Mouse (Mus musculus) stomach, embryonic 15.5 days (tissue): Measurements from ENCODE around the gene Cd68. TPM values are rescaled to one million over a fixed set of nuclear protein-coding genes. Genes with fewer than 3 reads are reported as not detected.

ENCODE experiments used
- ATAC-seq: fragments of 200-750 bp; cut with Nextera tagmentation; 2 replicates; pipeline ENCODE4 v1.8.0; 2017; ENCODE audit warnings: low read depth, moderate number of reproducible peaks, moderate TSS enrichment; ENCODE audit not compliant: insufficient read depth, low FRiP score
- H3K27ac ChIP-seq: fragments of 300-500 bp; sonication (generic); 2 replicates; pipeline ENCODE4 v1.5.1; 2015; ENCODE audit warnings: mild to moderate bottlenecking, inconsistent platforms
- H3K27me3 ChIP-seq: fragments of 300-500 bp; sonication (generic); replicated peaks from 2 replicates; pipeline ENCODE4 v1.6.1; 2015; ENCODE audit warnings: inconsistent platforms
- H3K36me3 ChIP-seq: fragments of 300-500 bp; sonication (generic); 2 replicates; pipeline ENCODE4 v1.6.1; 2015; ENCODE audit warnings: inconsistent platforms
- H3K4me1 ChIP-seq: fragments of 300-500 bp; sonication (generic); 2 replicates; pipeline ENCODE4 v1.6.1; 2015; ENCODE audit warnings: inconsistent platforms
- H3K4me2 ChIP-seq: fragments of 300-500 bp; sonication (generic); 2 replicates; pipeline ENCODE4 v1.6.1; 2015; ENCODE audit warnings: mild to moderate bottlenecking, inconsistent platforms
- H3K4me3 ChIP-seq: fragments of 300-500 bp; sonication (generic); replicated peaks from 2 replicates; pipeline ENCODE4 v1.5.1; 2015; ENCODE audit warnings: inconsistent platforms
- H3K9ac ChIP-seq: fragments of 300-500 bp; sonication (generic); 2 replicates; pipeline ENCODE4 v1.6.1; 2015; ENCODE audit warnings: inconsistent platforms
- H3K9me3 ChIP-seq: fragments of 300-500 bp; sonication (generic); 2 replicates; pipeline ENCODE4 v1.6.1; 2016; ENCODE audit warnings: inconsistent platforms
- WGBS: fragments of 180-500 bp; shearing (Covaris S2); methylation state at CpG from one replicate; pipeline ENCODE4 v1.1.7; 2015; 5-methylcytosine and 5-hydroxymethylcytosine counted together
- polyA plus RNA-seq: library from polyadenylated mRNA; unstranded; fragments of >200 nt; fragmentation: Nextera tagmentation; extraction: Ambion mirVana; gene quantifications from 2 replicates; pipeline ENCODE4 v1.2.1, GENCODE M21; 2015

Cd68 gene
- polyA plus RNA-seq, 1 experiment from 2014 or later = 16.3 TPM

- WGBS = under 1% methylated on average over 80 of the region's 80 CpGs
- H3K9me3 ChIP-seq = no peaks in the 10 kb centered on the region
- ATAC-seq = peak; percentile 94
These were observed 15.6 kb upstream of the Cd68 start, which contains the start of gene Senp3 for GRCm38 (mm10) chr11:69681314-69682208. Gene Senp3, minus strand, starts transcription at chr11:69682084.

GRCm38 (mm10) chr11:69680136-69680855, 14.3 kb upstream of the Cd68 start:
- peak overlapping the region; percentile 92 for H3K4me3 ChIP-seq
- H3K27me3 ChIP-seq = no peaks in the 10 kb centered on the region
- H3K27ac ChIP-seq = no peak overlapping the region
- H3K4me1 ChIP-seq = peaks cover 33% of the 10 kb centered on the region
- H3K9me3 ChIP-seq = no peaks in the 10 kb centered on the region
- peaks cover 28% of the 10 kb centered on the region for H3K36me3 ChIP-seq
- WGBS = 89% methylated on average over 30 of the region's 30 CpGs
- peak overlapping the region; percentile 87; the same call in 1 of the 2 replicates for H3K9ac ChIP-seq
- no peak for ATAC-seq
- peak overlapping the region; percentile 87 for H3K4me2 ChIP-seq

More at GRCm38 (mm10) chr11:69681314-69682208, 15.6 kb upstream of the Cd68 start, which contains the start of gene Senp3:
- H3K36me3 ChIP-seq = peaks cover 16% of the 10 kb centered on the region
- H3K4me1 ChIP-seq = peaks cover 45% of the 10 kb centered on the region
- H3K4me2 ChIP-seq = peak within 1 kb of the TSS; percentile 87
- no peaks in the 10 kb centered on the region for H3K27me3 ChIP-seq
- H3K9ac ChIP-seq = peak within 1 kb of the TSS; percentile 87
- H3K27ac ChIP-seq = peak within 1 kb of the TSS; percentile 98
- H3K4me3 ChIP-seq = peak within 1 kb of the TSS; percentile 92

- no peak for ATAC-seq
- H3K36me3 ChIP-seq = peaks cover 36% of the 10 kb centered on the region
- H3K9me3 ChIP-seq = no peaks in the 10 kb centered on the region
- WGBS = 94% methylated on average over 2 of the region's 2 CpGs
- H3K9ac ChIP-seq = no peak overlapping the region
- H3K27ac ChIP-seq = no peak overlapping the region
- no peak overlapping the region for H3K4me3 ChIP-seq
- no peaks in the 10 kb centered on the region for H3K27me3 ChIP-seq
- H3K4me2 ChIP-seq = no peak overlapping the region
- peaks cover 29% of the 10 kb centered on the region for H3K4me1 ChIP-seq
These were observed 13.2 kb upstream of the Cd68 start for GRCm38 (mm10) chr11:69679144-69679543.

DNA sequence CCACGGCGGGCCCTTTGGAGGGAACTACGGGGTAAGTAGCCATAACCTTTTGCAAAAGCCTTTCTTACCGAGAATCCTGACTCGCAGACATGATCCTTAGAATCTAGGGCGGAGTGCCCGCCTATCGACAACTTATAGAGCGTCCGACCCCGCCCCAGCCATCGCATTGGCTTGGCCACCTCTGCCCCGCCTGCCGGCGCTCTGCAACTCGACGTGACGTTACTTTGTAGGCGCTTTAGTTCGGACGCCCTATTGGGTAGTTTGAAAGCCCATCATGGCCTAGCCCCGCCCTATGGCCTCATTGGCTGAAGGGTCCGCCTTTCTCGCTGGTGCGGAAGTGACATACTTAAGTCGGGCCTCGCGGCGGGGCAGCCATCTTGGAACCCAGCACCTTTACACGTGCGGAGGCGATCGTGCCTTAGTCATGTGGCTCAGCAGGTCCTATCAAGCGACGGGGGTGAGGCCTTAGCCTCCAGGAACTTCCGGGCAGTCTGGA, 6.3 kb upstream of the Cd68 start, which contains the start of gene Eif4a1:
Gene Eif4a1 (minus strand): TSS at position 213 of the 496 bp plus-strand sequence.
- H3K27ac ChIP-seq = peak within 1 kb of the TSS; percentile 98
- H3K36me3 ChIP-seq = peaks cover 54% of the 10 kb centered on the region
- peak within 1 kb of the TSS; percentile 98 for H3K9ac ChIP-seq
- no peaks in the 10 kb centered on the region for H3K27me3 ChIP-seq
- ATAC-seq = peak; percentile 98
- WGBS = under 1% methylated on average over 36 of the region's 36 CpGs
- peak within 1 kb of the TSS; percentile 84 for H3K4me2 ChIP-seq
- H3K4me3 ChIP-seq = peak within 1 kb of the TSS; percentile 99
- H3K4me1 ChIP-seq = peaks cover 10% of the 10 kb centered on the region
- no peaks in the 10 kb centered on the region for H3K9me3 ChIP-seq

DNA sequence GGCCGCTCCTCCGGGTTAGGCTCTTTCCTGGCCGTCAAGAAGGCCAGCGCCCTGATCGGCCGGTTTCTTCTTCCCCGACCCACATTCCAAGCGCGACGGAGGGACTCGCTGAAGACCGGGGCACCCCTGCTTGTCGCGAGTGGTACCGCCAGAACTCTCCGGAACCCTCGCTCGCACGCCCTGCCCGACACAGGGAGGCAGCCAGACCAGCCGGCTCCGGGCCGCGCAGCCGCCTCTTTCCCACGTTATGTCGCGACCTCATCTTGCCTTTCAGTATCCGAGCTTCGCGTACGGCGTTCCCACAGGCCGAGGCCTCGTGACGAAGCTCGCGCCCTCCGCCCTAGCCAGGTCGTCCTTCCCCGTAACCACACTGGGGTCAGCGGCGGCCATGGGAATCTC, 5.8 kb upstream of the Cd68 start:
- under 1% methylated on average over 43 of the region's 43 CpGs for WGBS
- Histone ChIP-seq H3K9me3 (no peaks in the 10 kb centered on the region), H3K4me2 (peak overlapping the region; percentile 84), H3K9ac (peak overlapping the region; percentile 98), H3K36me3 (peaks cover 54% of the 10 kb centered on the region), H3K27ac (peak overlapping the region; percentile 98), H3K4me3 (peak overlapping the region; percentile 99), H3K4me1 (peaks cover 10% of the 10 kb centered on the region), H3K27me3 (no peaks in the 10 kb centered on the region)
- ATAC-seq = peak; percentile 5; the same call in 1 of the 2 replicates

GRCm38 (mm10) chr11:69670786-69671725, 5.1 kb upstream of the Cd68 start:
- H3K36me3 ChIP-seq = peaks cover 53% of the 10 kb centered on the region
- ATAC-seq = peak; percentile 61
- H3K27ac ChIP-seq = peak overlapping the region; percentile 98
- H3K9me3 ChIP-seq = no peaks in the 10 kb centered on the region
- peak overlapping the region; percentile 84 for H3K4me2 ChIP-seq
- H3K27me3 ChIP-seq = no peaks in the 10 kb centered on the region
- H3K4me3 ChIP-seq = peak overlapping the region; percentile 99
- H3K9ac ChIP-seq = peak overlapping the region; percentile 98
- peaks cover 10% of the 10 kb centered on the region for H3K4me1 ChIP-seq
- under 1% methylated on average over 51 of the region's 61 CpGs for WGBS

GRCm38 (mm10) chr11:69666665-69667005, 682 bp upstream of the Cd68 start:
- Histone ChIP-seq H3K27me3 (no peaks in the 10 kb centered on the region), H3K4me2 (no peak overlapping the region), H3K4me3 (no peak overlapping the region), H3K9ac (no peak overlapping the region), H3K9me3 (no peaks in the 10 kb centered on the region), H3K36me3 (peaks cover 50% of the 10 kb centered on the region), H3K4me1 (peaks cover 20% of the 10 kb centered on the region), H3K27ac (peak overlapping the region; percentile 17; the same call in 1 of the 2 replicates)
- no peak for ATAC-seq
- 72% methylated on average over 3 of the region's 3 CpGs for WGBS

- Histone ChIP-seq H3K36me3 (peaks cover 50% of the 10 kb centered on the region), H3K9me3 (no peaks in the 10 kb centered on the region), H3K4me2 (peak overlapping the region; percentile 8; the same call in 1 of the 2 replicates), H3K9ac (no peak overlapping the region), H3K27ac (peak overlapping the region; percentile 59; the same call in 1 of the 2 replicates), H3K4me3 (no peak overlapping the region), H3K27me3 (no peaks in the 10 kb centered on the region), H3K4me1 (peaks cover 26% of the 10 kb centered on the region)
- no peak for ATAC-seq
- WGBS = 68% methylated on average over 9 of the region's 9 CpGs
These were observed 444 bp downstream of the Cd68 start for GRCm38 (mm10) chr11:69665457-69665960.

GRCm38 (mm10) chr11:69664841-69665240, 1.1 kb downstream of the Cd68 start:
- Histone ChIP-seq H3K9ac (no peak overlapping the region), H3K4me2 (no peak overlapping the region), H3K4me1 (peaks cover 22% of the 10 kb centered on the region), H3K4me3 (no peak overlapping the region), H3K36me3 (peaks cover 50% of the 10 kb centered on the region), H3K27me3 (no peaks in the 10 kb centered on the region), H3K27ac (no peak overlapping the region; the same call in 1 of the 2 replicates), H3K9me3 (no peaks in the 10 kb centered on the region)
- ATAC-seq = no peak
- 89% methylated on average over 7 of the region's 7 CpGs for WGBS

GRCm38 (mm10) chr11:69663795-69664194, 2.2 kb downstream of the Cd68 start:
- H3K4me1 ChIP-seq = peaks cover 15% of the 10 kb centered on the region
- H3K4me2 ChIP-seq = no peak overlapping the region
- no peaks in the 10 kb centered on the region for H3K27me3 ChIP-seq
- H3K9me3 ChIP-seq = no peaks in the 10 kb centered on the region
- peaks cover 46% of the 10 kb centered on the region for H3K36me3 ChIP-seq
- H3K27ac ChIP-seq = peak overlapping the region; percentile 98; the same call in 1 of the 2 replicates
- H3K9ac ChIP-seq = no peak overlapping the region
- H3K4me3 ChIP-seq = no peak overlapping the region
- no peak for ATAC-seq
- 75% methylated on average over 6 of the region's 6 CpGs for WGBS
